Mouse (Mus musculus) liver, embryonic 12.5 days (tissue): Measurements from ENCODE around the gene Ighmbp2. TPM values are rescaled to one million over a fixed set of nuclear protein-coding genes. Genes with fewer than 3 reads are reported as not detected.
A peak's percentile ranks its signal among the peaks of the same experiment; 100 is the strongest.

ENCODE experiments used
- ATAC-seq: fragments of 200-750 bp; cut with Nextera tagmentation; 2 replicates; pipeline ENCODE4 v1.8.0; 2017; ENCODE audit warnings: moderate number of reproducible peaks, mild to moderate bottlenecking, moderate library complexity
- H3K27ac ChIP-seq: fragments of 300-500 bp; sonication (generic); 2 replicates; pipeline ENCODE4 v1.5.1; 2016; ENCODE audit warnings: mild to moderate bottlenecking
- H3K27me3 ChIP-seq: fragments of 300-500 bp; sonication (generic); replicated peaks from 2 replicates; pipeline ENCODE4 v1.6.1; 2016; ENCODE audit warnings: mild to moderate bottlenecking, moderate library complexity
- H3K36me3 ChIP-seq: fragments of 300-500 bp; sonication (generic); 2 replicates; pipeline ENCODE4 v1.6.1; 2016; ENCODE audit warnings: mild to moderate bottlenecking, moderate library complexity
- H3K4me1 ChIP-seq: fragments of 300-500 bp; sonication (generic); 2 replicates; pipeline ENCODE4 v1.6.1; 2016
- H3K4me2 ChIP-seq: fragments of 300-500 bp; sonication (generic); 2 replicates; pipeline ENCODE4 v1.6.1; 2016; ENCODE audit warnings: mild to moderate bottlenecking, moderate library complexity
- H3K4me3 ChIP-seq: fragments of 300-500 bp; sonication (generic); 2 replicates; pipeline ENCODE4 v1.5.1; 2016; ENCODE audit warnings: mild to moderate bottlenecking, moderate library complexity
- H3K9ac ChIP-seq: fragments of 300-500 bp; sonication (generic); 2 replicates; pipeline ENCODE4 v1.6.1; 2016; ENCODE audit warnings: mild to moderate bottlenecking, moderate library complexity
- H3K9me3 ChIP-seq: fragments of 300-500 bp; sonication (generic); replicated peaks from 2 replicates; pipeline ENCODE4 v1.6.1; 2016; ENCODE audit warnings: mild to moderate bottlenecking, moderate library complexity
- WGBS: fragments of 180-500 bp; shearing (Covaris S2); methylation state at CpG from one replicate; pipeline ENCODE4 v1.1.7; 2016; ENCODE audit not compliant: insufficient replicate concordance; 5-methylcytosine and 5-hydroxymethylcytosine counted together
- polyA plus RNA-seq: library from polyadenylated mRNA; unstranded; fragments of >200 nt; fragmentation: Nextera tagmentation; extraction: Ambion mirVana; gene quantifications from 2 replicates; pipeline ENCODE4 v1.2.1, GENCODE M21; 2016

Ighmbp2 gene
- polyA plus RNA-seq = 5.1 and 5.7 TPM in 2 replicates

DNA sequence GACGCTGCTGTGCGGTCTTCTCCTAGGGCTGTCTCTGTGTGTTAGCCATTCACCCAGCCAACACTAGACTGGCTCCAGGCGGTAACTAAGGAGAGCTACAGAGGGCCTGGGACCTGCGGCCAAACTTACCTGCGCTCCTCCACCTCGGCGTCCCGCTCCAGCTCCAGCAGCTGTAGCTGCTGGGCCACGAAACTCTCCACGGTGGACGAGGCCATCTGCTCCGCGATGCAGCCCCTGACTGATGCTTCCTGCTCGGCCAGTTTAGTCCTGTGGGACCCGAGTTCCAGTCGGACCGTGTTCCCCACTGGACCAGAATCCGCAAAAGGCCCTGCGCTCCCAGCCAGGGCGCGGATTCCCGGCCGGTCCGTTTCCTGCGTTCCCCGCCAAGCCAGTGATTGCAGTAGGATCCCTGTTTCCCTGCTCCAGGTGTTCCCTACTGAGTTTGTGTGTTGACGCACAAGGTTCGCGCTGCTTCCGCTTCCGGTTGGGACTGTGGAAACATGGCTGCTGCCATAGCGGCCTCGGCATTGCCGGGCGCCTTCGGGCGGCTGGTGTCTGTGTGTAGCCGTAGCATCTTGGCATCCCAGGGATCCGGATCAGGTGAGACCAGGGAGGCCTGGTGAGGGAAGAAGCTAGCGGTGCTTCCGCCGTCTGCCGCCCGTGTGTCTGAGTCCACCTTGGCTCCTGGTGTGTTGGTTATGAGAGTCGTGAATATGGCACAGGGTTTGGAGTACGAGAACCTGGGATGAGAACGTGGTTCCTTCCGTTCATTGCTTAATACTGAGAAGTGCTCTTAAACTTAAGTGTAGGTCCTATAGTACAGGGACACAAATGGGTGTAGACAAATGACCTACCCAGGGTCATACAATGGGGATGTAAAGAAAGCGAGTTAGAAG is at the start of gene Ighmbp2, which contains the start of gene Mrpl21:
Gene Ighmbp2 (minus strand): TSS at position 446 of the 896 bp plus-strand sequence.
Gene Mrpl21 (plus strand): TSS at position 330 of the 896 bp plus-strand sequence.
- Histone ChIP-seq H3K36me3 (peaks cover 62% of the 10 kb centered on the region), H3K27ac (peak within 1 kb of the TSS; percentile 75; the same call in 1 of the 2 replicates), H3K27me3 (no peaks in the 10 kb centered on the region), H3K9ac (peak within 1 kb of the TSS; percentile 84), H3K4me3 (peak within 1 kb of the TSS; percentile 90), H3K4me2 (peak within 1 kb of the TSS; percentile 85), H3K9me3 (no peaks in the 10 kb centered on the region), H3K4me1 (peaks cover 26% of the 10 kb centered on the region)
- ATAC-seq = peak; percentile 86
- under 1% methylated on average over 49 of the region's 49 CpGs for WGBS

DNA sequence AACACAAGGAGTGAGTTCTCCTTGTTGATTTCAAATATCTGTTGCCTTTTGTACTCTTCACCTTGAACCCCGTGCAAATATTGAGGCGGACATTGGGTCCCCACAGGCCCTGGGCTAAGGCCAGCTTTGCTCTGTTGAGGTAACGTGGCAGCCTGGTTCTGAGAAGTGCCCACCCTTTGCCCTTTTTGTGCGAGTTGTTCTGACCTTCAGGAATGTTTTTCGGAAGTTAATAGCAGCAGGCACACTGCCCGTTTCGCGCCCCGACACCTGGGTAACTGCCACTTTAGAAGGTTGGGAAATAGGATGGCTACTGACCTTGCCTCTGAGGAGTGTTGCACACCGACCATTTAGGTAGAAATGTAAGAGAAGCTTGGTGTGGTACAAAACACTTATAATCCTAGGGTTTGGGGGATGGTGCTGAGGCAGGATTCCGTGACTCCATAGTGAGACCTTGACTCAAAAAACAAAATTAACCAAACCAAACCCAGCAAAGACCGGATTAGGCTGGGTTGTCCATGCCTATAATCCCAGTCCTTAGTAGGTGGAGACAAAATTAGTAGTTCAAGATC is 43.7 kb upstream of the Ighmbp2 start:
- no peak overlapping the region for H3K4me3 ChIP-seq
- peaks cover 69% of the 10 kb centered on the region for H3K4me1 ChIP-seq
- ATAC-seq = no peak
- no peaks in the 10 kb centered on the region for H3K36me3 ChIP-seq
- H3K4me2 ChIP-seq = no peak overlapping the region
- no peaks in the 10 kb centered on the region for H3K9me3 ChIP-seq
- WGBS = 83% methylated on average over 12 of the region's 12 CpGs
- no peaks in the 10 kb centered on the region for H3K27me3 ChIP-seq
- H3K9ac ChIP-seq = no peak overlapping the region
- H3K27ac ChIP-seq = no peak overlapping the region

GRCm38 (mm10) chr19:3325771-3326478 is 43.1 kb upstream of the Ighmbp2 start:
- Histone ChIP-seq H3K36me3 (no peaks in the 10 kb centered on the region), H3K9ac (peak overlapping the region; percentile 63), H3K27me3 (no peaks in the 10 kb centered on the region), H3K4me1 (peaks cover 74% of the 10 kb centered on the region), H3K4me2 (peak overlapping the region; percentile 100), H3K4me3 (peak overlapping the region; percentile 70), H3K9me3 (no peaks in the 10 kb centered on the region), H3K27ac (peak overlapping the region; percentile 87)
- 45% methylated on average over 15 of the region's 15 CpGs for whole genome bisulfite sequencing
- no peak for ATAC-seq

- peak overlapping the region; percentile 79 for H3K9ac ChIP-seq
- peaks cover 81% of the 10 kb centered on the region for H3K4me1 ChIP-seq
- under 1% methylated on average over 59 of the region's 59 CpGs for WGBS
- no peaks in the 10 kb centered on the region for H3K36me3 ChIP-seq
- no peaks in the 10 kb centered on the region for H3K9me3 ChIP-seq
- peak overlapping the region; percentile 87 for H3K27ac ChIP-seq
- peak; percentile 69 for ATAC-seq
- H3K27me3 ChIP-seq = no peaks in the 10 kb centered on the region
- H3K4me2 ChIP-seq = peak overlapping the region; percentile 100
- H3K4me3 ChIP-seq = peak overlapping the region; percentile 70
Observed at GRCm38 (mm10) chr19:3324931-3325711, 42.3 kb upstream of the Ighmbp2 start.

DNA sequence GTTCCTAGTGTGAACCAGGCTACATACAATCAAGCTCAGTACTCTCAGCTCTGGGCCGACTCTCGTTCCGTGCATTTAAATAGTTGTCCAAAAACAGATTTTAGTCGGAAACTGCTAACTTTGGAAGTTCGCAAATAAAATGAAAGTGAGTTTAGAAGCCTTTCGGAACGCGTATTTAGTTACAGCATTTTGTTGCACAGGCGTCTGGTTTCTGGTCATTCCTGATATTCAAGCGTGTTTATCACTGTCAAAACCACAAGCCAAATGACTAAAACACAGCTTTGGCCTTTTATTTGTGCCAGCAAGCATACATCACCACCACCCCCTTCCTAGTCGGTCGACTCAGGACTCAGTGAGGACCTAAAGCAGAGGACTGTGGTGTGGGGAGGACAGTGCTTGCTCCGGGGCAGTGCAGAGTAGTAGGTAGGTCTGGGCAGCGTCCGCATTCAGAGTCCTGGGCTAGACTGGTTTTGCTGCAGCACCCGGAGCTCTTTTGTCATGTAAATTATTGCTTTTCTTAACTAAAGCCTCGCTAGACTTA is 41.5 kb upstream of the Ighmbp2 start:
- H3K9me3 ChIP-seq = no peaks in the 10 kb centered on the region
- peak overlapping the region; percentile 87 for H3K27ac ChIP-seq
- H3K4me2 ChIP-seq = peak overlapping the region; percentile 100
- peak overlapping the region; percentile 79 for H3K9ac ChIP-seq
- no peak for ATAC-seq
- no peaks in the 10 kb centered on the region for H3K36me3 ChIP-seq
- 1% methylated on average over 17 of the region's 17 CpGs for WGBS
- H3K4me1 ChIP-seq = peaks cover 73% of the 10 kb centered on the region
- peak overlapping the region; percentile 70 for H3K4me3 ChIP-seq
- no peaks in the 10 kb centered on the region for H3K27me3 ChIP-seq

- Histone ChIP-seq H3K9ac (peak overlapping the region; percentile 79), H3K4me2 (peak overlapping the region; percentile 100), H3K36me3 (no peaks in the 10 kb centered on the region), H3K4me3 (peak overlapping the region; percentile 70), H3K27ac (peak overlapping the region; percentile 87), H3K9me3 (no peaks in the 10 kb centered on the region), H3K4me1 (peaks cover 68% of the 10 kb centered on the region), H3K27me3 (no peaks in the 10 kb centered on the region)
- ATAC-seq = peak; percentile 1; the same call in 1 of the 2 replicates
- WGBS = under 1% methylated on average over 34 of the region's 34 CpGs
Observed at GRCm38 (mm10) chr19:3323753-3324270, 41.0 kb upstream of the Ighmbp2 start.

DNA sequence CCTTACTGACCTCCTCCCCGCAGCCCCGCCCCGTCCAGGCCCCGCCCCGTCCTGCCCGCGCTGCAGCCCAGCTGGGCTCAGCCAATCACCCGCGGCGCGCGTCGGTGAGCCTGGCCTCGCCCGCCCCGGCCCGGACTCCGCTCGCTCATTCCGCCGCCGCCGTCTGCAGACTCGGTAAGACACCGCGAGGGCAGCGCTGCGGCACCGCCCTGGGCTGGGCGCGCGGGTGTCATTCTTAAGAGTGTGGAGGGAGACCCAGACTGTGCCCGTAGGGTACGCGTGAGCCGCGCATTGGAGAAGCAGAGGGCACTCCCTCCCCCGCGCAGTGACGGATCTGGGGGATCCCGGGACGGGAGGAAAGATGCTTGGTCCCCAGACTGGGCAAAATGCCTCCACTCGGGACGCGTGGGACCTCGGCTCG is 40.4 kb upstream of the Ighmbp2 start:
- no peaks in the 10 kb centered on the region for H3K9me3 ChIP-seq
- H3K4me1 ChIP-seq = peaks cover 62% of the 10 kb centered on the region
- peak overlapping the region; percentile 79 for H3K9ac ChIP-seq
- peak overlapping the region; percentile 87 for H3K27ac ChIP-seq
- no peaks in the 10 kb centered on the region for H3K27me3 ChIP-seq
- H3K4me2 ChIP-seq = peak overlapping the region; percentile 100
- WGBS = under 1% methylated on average over 47 of the region's 47 CpGs
- peak overlapping the region; percentile 70 for H3K4me3 ChIP-seq
- peak; percentile 89 for ATAC-seq
- no peaks in the 10 kb centered on the region for H3K36me3 ChIP-seq

- peak within 1 kb of the TSS; percentile 70 for H3K4me3 ChIP-seq
- H3K4me1 ChIP-seq = peaks cover 56% of the 10 kb centered on the region
- ATAC-seq = peak; percentile 32
- no peaks in the 10 kb centered on the region for H3K36me3 ChIP-seq
- no peaks in the 10 kb centered on the region for H3K9me3 ChIP-seq
- peak within 1 kb of the TSS; percentile 79 for H3K9ac ChIP-seq
- H3K27me3 ChIP-seq = no peaks in the 10 kb centered on the region
- 2% methylated on average over 26 of the region's 26 CpGs for WGBS
- H3K27ac ChIP-seq = peak within 1 kb of the TSS; percentile 87
- peak within 1 kb of the TSS; percentile 100 for H3K4me2 ChIP-seq
Observed at GRCm38 (mm10) chr19:3322261-3322969, 39.6 kb upstream of the Ighmbp2 start, which contains the start of gene Cpt1a. Cpt1a (plus strand) TSS chr19:3322334.

- Histone ChIP-seq H3K9me3 (no peaks in the 10 kb centered on the region), H3K27me3 (no peaks in the 10 kb centered on the region), H3K36me3 (no peaks in the 10 kb centered on the region), H3K4me1 (peaks cover 56% of the 10 kb centered on the region), H3K27ac (no peak overlapping the region), H3K4me3 (peak overlapping the region; percentile 70), H3K4me2 (peak overlapping the region; percentile 100), H3K9ac (peak overlapping the region; percentile 79; the same call in 1 of the 2 replicates)
- 12% methylated on average over 11 of the region's 11 CpGs for WGBS
- no peak for ATAC-seq
Observed at GRCm38 (mm10) chr19:3321617-3322016, 38.8 kb upstream of the Ighmbp2 start.

DNA sequence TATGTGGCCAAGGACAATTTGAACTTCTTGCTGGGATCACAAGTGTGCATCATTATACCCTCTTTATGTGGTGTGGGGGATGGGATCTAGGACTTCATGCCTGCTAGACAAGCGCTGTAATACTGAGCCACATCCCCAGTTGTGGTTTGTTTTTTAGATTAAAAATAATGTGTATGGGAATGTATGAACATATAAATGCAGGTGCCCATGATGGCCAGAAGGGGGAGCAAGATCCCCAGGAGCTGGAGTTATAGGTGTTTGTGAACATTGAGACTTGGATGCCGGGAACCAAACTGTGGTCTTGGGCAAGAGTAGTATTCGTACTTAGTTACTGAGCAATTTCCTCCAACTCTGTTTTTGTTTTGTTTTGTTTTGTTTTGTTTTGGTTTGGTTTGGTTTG is 38.0 kb upstream of the Ighmbp2 start:
- H3K9me3 ChIP-seq = no peaks in the 10 kb centered on the region
- no peak overlapping the region for H3K9ac ChIP-seq
- no peak overlapping the region for H3K4me3 ChIP-seq
- H3K36me3 ChIP-seq = no peaks in the 10 kb centered on the region
- no peak overlapping the region for H3K4me2 ChIP-seq
- H3K27ac ChIP-seq = no peak overlapping the region
- 60% methylated on average over 3 of the region's 3 CpGs for WGBS
- H3K4me1 ChIP-seq = peaks cover 48% of the 10 kb centered on the region
- no peaks in the 10 kb centered on the region for H3K27me3 ChIP-seq
- no peak for ATAC-seq
